Mouse (Mus musculus) kidney, adult 2 months (tissue): ENCODE results near the gene Csrp3.

Experiments
- CTCF ChIP-seq: fragments of 200-500 bp; conservative IDR thresholded peaks from 2 replicates; pipeline ENCODE4 v1.5.1; 2011; ENCODE audit warnings: low read depth, mild to moderate bottlenecking, control low read depth, low read length, moderate library complexity, mixed read lengths; ENCODE audit not compliant: insufficient read depth, insufficient read length
- POLR2A ChIP-seq: fragments of 200-500 bp; IDR thresholded peaks from one replicate; pipeline ENCODE4 v1.6.1; 2011; ENCODE audit warnings: low read depth, low read length, control low read depth

- no peak for TF ChIP-seq POLR2A
- TF ChIP-seq CTCF = no peak
Observed at GRCm38 (mm10) chr7:48841538-48841937, 6.3 kb downstream of the Csrp3 start.
